Mouse (Mus musculus) c-Kit-positive CD71-positive TER-119-negative erythroid progenitor cells, embryonic 14.5 days (primary cell): ENCODE measurements around the gene Tnp2.
A peak's percentile ranks its signal among the peaks of the same experiment; 100 is the strongest.

ENCODE experiments used
- DNase-seq: peaks from one replicate; pipeline ENCODE4 v3.0.0-alpha.2; 2013; ENCODE audit warnings: low read depth

The Tnp2 gene

DNA sequence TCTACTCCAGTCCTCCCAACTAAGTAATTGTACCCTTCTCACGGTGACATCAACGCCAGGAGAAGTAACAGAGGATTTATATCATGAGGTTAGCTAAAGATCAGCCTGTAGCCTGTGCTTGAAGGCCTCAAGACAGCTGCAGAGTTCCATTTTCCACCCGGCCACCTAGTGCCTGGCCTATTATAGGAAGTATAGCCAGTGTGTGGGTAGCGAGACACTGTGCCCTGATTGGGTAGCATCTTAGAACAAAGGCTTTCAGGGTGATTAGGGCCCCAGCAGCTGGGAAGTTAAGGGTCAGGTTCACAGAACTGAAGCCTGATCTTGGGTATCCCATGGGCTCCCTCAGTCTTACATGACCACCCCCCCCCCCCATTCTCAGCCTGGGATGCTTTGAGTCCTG lies 406 bp upstream of the Tnp2 start:
- DNase-seq = no peak

GRCm38 (mm10) chr16:10787548-10788058 lies 857 bp downstream of the Tnp2 start:
- no peak for DNase-seq

GRCm38 (mm10) chr16:10786782-10787547 lies 1.5 kb downstream of the Tnp2 start:
- no peak for DNase-seq

DNA sequence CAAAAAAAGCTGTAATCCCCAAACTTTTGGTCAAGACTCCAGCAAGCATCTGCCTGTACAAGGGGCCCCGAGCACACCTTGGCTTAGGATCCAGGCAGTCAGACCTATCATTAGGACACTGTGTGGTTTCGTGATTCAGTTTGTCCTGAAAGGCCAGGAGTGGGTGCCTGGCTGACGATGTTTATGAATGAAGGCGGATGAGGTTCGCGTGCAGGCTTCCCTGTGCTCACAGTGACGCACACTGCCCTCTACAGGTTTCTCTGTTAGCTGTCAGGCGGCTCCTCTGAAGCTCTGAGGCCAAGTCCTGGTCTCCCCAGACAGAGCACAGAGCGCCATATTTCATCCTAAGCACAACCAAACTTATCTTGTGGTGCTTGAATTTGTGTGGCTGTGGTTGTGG lies 2.2 kb downstream of the Tnp2 start:
- peak; percentile 86 for DNase-seq

DNA sequence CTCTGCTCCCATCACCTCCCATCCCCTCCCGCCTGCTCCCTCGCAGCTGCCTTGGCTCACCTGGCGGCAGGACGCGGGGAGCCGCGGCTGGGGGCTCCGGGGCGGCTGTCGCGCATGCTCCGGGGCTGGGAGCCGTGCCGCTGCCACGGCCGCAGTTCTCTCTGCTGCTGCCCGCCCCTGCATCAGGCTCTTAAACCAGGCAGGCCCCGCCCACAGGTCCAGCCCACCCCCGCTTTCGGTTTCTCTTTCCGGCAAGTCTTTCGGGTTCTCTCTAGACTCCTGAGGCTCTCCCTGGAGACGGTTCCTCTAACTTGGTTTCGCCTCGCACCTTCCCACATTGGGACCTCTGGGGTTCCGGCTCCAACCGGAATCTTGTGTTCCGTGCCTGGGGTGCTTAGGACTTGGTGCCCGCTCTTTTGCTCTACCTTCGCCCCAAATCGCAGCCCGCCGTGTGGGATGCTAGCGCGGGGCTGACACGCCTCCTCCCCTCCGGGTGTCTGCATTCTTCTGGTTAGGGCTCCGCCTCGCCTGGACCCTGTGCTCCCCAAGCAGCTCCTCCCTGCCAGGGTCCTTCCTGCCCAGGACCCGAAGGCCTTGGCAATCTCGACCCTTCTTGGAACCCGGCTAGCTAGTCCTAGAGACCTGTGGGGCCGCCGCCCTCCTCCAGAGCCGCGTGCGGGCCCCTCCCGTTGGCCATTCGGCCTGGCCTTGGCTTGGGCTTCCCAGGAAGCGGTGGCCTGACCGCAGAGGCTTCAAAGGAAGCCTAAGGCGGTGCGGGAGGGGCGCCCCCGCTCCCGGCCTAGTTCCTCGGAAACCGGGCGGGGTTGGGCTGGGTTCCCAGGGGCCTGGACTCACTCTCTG lies 2.9 kb downstream of the Tnp2 start, which contains the start of gene Socs1:
TSS of gene Socs1 (minus strand) at position 166 of the 861 bp plus-strand sequence.
- DNase-seq = peak; percentile 80

DNA sequence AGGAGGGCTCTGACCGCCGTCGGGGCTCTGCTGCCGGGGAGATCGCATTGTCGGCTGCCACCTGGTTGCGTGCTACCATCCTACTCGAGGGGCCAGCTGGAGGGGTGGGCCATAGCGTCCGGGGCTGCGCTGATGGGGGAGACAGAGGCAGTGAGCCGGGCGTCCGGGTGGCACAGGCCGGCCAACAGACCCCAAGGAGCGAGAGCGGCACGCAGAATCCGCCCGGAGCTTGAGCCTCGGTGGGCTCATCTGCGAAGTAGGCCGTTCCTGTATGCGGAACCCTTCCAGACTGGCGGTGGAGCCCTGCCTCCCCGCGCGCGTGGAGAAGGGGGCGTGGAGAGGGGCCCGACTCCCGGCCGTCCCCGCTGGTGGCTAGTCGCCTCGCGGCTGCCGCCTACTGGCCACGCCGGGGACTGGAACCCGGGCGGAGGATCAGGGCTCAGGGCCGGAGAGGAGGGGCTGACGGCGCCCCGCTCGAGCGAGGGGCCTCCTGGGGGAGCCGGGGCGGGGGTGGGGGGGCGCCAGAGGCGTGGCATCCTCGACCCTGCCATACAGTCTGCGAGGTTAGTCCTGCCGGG lies 3.6 kb downstream of the Tnp2 start:
- peak; percentile 60 for DNase-seq

DNA sequence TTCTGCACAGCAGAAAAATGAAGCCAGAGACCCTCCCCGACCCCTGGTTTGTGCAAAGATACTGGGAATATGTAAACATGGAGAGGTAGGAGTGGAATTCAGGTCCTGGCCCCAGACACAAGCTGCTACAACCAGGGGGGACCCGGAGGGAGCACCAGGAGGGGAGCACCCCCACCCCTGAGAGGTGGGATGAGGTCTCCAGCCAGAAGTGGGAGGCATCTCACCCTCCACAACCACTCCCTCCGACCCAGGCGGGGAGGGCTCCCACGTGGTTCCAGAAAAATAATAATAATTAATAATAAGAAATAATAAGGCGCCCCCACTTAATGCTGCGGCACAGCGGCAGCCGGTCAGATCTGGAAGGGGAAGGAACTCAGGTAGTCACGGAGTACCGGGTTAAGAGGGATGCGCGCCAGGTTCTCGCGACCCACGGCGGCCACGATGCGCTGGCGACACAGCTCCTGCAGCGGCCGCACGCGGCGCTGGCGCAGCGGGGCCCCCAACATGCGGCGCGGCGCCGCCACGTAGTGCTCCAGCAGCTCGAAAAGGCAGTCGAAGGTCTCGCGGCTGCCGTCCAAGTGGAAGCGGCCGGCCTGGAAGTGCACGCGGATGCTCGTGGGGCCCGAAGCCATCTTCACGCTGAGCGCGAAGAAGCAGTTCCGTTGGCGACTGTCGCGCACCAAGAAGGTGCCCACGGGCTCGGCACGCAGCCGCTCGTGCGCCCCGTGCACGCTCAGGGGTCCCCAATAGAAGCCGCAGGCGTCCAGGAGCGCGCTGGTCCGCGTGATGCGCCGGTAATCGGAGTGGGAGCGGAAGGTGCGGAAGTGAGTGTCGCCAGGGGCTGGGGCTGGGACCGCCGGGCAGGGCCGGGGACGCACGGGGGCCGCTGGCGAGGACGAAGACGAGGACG lies 4.3 kb downstream of the Tnp2 start:
- DNase-seq = no peak

DNA sequence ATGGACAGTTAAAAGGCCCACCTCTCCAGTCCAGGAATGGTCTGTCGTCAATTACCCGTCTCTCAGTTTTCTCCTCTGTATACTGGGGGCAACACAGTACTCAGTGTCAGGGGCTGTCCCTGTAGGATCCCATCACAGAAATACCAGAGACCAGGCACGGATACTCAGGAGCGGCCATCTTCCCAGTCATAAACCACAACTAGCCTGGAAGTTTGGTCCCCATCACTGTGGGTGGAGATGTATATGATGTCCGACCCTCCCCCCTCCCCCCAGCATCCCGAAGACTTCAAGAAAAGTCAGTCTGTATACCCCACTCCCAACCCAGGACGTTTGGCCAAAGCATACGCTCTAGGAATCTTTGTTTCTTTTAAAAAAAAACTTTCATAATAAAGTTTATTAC lies 5.0 kb downstream of the Tnp2 start:
- DNase-seq = no peak

GRCm38 (mm10) chr16:10783152-10783434 lies 5.4 kb downstream of the Tnp2 start:
- DNase-seq = no peak

DNA sequence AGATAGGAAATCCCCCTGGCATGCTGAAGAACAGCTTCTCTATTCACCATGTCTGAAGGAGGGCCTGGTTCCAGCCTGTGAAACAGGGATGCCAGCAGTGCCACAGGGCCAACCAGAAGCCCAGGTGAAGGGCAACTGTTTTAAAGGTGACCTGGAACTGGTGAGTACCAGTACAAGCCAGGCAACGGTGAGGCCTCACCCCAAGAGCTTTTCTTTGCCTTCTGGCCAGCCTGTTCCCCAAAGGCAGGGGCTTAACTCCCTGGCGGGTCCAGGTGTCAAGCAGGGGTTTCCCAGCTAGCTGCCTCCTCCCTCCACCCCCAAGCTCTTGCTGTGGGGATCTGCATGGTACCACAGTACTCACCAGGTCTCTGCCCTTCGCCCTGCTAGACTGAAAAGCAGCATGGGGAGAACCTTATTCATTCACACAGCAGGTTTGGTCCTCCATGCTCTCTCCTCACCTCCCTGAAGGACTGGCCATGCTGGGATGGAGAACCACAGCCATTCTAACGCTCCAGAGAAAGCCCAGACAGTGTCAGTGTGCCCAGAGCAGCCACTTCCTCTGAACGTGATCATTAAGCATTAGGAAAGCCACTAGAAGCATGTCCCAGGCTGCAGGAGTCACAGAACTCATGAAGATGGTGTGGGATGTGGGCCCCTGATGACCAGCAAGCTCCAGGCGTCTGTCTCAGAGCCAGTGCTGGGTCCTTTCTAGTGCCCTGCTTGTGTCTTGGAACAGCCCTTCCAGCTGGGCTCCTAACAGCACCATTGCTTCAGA lies 5.9 kb downstream of the Tnp2 start:
- DNase-seq = no peak

DNA sequence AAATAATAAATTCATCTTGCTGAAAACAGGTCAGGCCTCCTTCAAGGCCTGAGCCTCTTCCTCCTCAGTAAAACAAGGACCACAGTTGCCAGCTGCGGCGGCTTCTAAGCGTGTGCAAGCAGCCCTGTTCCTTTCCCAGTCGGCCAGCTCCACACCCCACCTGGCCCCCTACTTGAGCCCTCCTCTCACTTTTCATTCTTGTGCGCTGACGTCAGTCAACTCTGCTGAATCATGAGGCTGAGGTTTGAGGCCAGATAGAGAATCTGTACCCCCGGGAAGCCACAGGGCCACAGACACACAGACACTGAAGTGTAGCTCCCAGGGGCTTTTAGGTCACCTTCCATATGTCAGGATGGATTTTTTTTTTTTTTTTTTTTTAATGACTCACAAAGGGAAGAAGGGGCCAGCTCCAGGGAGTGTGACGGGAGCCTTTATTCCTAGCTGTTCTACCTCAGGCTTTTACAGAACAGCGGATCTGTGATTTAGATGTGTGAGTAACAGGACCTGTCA lies 6.5 kb downstream of the Tnp2 start:
- DNase-seq = no peak

- DNase-seq = no peak
Observed at GRCm38 (mm10) chr16:10780631-10781120, 7.8 kb downstream of the Tnp2 start.

GRCm38 (mm10) chr16:10777579-10778160 lies 10.8 kb downstream of the Tnp2 start:
- DNase-seq = no peak

DNA sequence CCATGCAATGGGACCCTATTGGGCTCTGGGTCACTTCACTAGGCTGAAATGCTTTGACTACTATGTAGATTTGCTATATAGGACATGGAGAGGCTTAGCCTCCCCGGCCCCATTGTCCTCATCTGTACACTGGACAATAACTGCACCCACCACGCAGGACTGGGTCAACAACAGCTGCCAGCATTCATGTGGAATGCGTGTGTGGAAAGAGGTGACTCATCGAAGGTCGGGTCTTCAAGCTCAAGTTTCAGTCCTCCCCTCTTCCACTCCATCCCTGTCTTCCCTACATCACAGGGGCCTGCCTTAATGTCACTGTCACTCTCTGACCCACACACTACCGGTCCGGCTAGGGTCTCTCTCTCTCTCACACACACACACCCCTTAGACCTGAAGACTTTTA lies 12.1 kb downstream of the Tnp2 start:
- DNase-seq = no peak

DNA sequence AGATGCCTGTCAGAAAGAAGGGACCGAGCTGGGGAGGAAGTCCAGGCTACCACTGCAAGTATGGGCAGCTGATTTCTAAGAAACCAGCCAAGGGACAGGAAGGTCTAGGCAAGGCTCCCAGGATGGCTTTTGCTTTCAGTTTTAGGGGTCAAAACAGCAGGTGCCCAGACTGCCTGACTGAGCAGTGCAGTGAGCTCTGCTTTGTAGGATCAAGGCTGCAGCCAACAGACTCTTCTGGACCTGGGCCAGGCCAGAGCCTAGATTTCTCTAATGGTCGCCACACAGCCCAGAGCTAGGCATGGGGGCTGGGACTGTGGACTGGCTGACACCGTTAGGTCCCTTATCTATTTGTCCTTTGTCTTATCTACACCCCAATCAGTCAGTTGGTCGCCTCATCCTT lies 13.7 kb downstream of the Tnp2 start:
- DNase-seq = no peak

DNA sequence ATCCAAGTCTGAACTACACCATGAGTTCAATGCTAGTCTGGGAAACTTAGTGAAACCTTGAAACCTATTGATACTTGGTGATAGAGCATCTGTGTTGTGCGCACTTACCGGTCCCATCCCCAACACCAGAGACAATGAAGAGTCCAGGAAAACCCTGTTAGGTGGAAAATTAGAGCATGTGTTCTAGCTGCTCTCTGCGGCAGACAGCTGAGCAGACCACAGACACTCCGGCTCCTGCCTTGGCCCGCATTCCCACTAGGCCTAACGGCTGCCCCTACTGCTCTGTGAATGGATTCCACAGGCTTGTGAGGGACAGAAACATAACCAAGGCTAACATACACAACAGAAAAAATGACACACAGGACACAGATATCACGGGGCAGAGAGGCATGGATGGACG lies 14.9 kb downstream of the Tnp2 start:
- DNase-seq = no peak

GRCm38 (mm10) chr16:10771769-10772510 lies 16.5 kb downstream of the Tnp2 start:
- peak; percentile 61 for DNase-seq

GRCm38 (mm10) chr16:10770531-10771325 lies 17.7 kb downstream of the Tnp2 start:
- no peak for DNase-seq

GRCm38 (mm10) chr16:10769661-10770060 lies 18.8 kb downstream of the Tnp2 start:
- DNase-seq = no peak
